Mouse (Mus musculus): Measurements from ENCODE around the gene Krt36.

The Krt36 gene

DNA sequence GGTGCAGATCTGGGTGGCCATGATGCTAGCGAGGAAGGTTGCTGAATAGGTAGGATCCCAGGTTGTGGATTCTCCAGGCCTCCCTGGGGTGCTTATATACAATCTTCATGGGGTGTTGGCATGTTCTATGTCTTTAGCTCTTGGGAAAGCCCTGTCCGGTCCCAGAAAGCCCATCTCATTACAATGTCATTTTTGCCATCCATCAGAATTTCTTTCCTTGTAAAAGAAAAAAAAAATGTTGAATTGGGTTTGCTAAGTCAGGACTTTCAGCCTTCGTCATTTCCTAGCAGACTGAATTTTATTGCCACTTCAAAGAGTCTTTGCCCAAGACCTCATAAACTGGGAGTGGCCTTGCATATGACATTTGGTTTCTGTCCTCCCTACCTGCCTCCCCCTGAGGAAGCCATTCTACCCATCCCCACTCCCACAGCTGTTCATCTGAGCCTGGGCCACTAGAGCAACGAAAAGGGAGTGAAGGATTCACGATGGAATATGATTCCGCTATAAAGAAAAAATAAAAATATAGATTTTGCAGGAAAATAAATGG, at the start of gene Krt36:
TSS of gene Krt36 (minus strand) at position 51 of the 547 bp plus-strand sequence.
- no peak for DNase-seq (ENCODE audit: inconsistent age in 2 of 2, low spot score in 1 of 2)

GRCm38 (mm10) chr11:100148615-100149330, 43.3 kb upstream of the Krt36 start, which contains the start of gene Krt19:
TSS of gene Krt19 (minus strand) at chr11:100148665.
- no peak for DNase-seq (ENCODE audit: inconsistent age in 2 of 2, low spot score in 1 of 2)

DNA sequence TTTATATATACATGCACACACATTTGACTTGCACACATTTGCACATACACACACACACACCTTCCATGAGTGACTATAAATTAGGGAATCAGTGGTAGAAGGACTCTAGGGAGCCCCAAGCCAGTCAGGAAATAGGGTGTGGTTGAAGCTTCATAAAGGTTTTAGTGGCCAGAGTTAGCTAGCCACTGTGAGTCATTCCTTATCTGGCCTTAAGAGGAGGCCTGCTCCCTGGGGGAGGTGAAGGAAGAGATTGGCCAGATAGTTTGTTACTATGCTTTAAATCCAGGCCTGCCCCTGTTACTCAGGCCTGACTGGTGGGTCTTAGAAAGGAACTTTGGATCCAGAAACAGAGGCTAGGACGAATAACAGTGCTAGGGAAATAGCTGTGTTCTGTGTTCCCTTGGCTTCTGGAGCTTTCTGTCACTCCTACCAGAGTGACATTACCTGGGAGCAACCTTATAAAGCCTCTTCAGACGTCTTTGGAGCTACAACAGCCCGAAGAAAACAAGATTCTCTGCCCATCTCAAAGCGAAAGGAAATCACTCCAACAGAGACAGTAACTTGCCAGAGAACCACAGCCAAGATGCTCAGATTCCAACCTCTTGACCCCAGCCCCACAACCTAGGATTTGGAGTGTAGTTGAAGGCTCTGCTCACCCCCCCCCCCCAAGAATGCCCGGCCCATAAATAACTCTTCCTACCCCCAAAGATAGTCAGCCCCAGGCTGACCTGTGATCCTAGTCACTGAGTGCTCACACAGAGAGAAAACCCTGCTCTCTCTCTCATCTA, 42.3 kb upstream of the Krt36 start:
- no peak for DNase-seq (ENCODE audit: inconsistent age in 2 of 2, low spot score in 1 of 2)

GRCm38 (mm10) chr11:100145858-100146560, 40.6 kb upstream of the Krt36 start:
- DNase-seq (ENCODE audit: inconsistent age in 2 of 2, low spot score in 1 of 2), result no peak

GRCm38 (mm10) chr11:100145104-100145503, 39.7 kb upstream of the Krt36 start:
- DNase-seq (ENCODE audit: inconsistent age in 2 of 2, low spot score in 1 of 2), result no peak

DNA sequence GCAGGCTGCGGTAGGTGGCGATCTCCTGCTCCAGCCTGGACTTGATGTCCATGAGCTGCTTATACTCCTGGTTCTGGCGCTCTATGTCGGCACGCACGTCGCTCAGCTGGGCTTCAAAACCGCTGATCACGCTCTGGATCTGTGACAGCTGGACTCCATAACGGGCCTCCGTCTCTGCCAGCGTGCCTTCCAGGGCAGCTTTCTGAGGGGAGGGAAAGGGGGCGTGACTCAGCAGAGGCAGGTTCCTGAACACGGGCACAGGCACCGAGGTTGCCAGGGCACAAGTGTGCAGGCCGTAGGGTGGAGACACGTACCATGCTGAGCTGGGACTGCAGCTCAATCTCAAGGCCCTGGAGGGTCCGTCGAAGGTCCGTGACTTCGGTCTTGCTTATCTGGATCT, 35.5 kb upstream of the Krt36 start:
- DNase-seq (ENCODE audit: inconsistent age in 2 of 2, low spot score in 1 of 2), result no peak

GRCm38 (mm10) chr11:100139391-100139790, 34.0 kb upstream of the Krt36 start:
- peak in 1 of 2 experiments; percentile 37 for DNase-seq (ENCODE audit: inconsistent age in 2 of 2, low spot score in 1 of 2)

GRCm38 (mm10) chr11:100138809-100139208, 33.4 kb upstream of the Krt36 start:
- no peak for DNase-seq (ENCODE audit: inconsistent age in 2 of 2, low spot score in 1 of 2)

DNA sequence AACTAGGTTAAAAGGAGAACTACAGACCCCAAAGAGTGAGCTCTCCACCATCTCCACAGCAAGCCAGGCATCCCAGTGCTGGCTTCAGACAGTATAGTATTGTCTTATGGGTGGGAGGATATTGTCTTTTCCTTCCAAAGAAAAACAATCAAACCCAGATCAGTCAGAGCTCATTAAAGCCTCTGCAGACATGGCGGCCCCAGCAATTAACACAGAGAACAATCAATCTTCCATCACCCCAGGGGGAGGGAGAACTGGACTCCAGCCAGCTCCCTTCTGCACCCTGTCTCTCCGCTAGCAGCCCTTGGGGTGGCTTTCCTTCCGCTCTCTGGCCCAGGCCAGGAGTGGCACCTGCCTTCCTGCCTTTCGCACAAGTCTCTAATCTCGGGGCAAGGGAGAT, 32.3 kb upstream of the Krt36 start:
- DNase-seq (ENCODE audit: inconsistent age in 2 of 2, low spot score in 1 of 2), result no peak

GRCm38 (mm10) chr11:100136559-100136958, 31.1 kb upstream of the Krt36 start:
- no peak for DNase-seq (ENCODE audit: inconsistent age in 2 of 2, low spot score in 1 of 2)

- DNase-seq (ENCODE audit: inconsistent age in 2 of 2, low spot score in 1 of 2), result no peak
Observed at GRCm38 (mm10) chr11:100135731-100136130, 30.3 kb upstream of the Krt36 start, which contains the start of gene Krt15. TSS of gene Krt15 (minus strand) at chr11:100135928.

DNA sequence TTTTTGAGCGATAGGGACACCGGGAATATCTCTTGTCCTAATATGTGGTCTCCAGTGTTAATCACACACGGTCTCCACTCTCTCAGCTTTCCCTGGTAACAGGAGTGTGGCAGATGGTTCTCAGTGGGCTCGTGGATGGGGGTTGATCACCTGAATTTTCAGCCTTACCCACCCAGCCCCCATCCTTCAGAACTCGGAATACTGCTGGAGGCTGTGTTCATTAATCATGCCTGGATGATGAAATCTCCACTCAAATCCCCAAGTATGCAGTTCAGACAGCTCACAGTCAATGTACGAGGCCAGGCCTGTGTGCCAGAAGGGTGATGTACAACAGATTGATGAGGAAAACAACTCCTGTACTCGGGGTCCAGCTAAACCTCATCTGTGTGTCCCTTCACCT, 19.5 kb upstream of the Krt36 start:
- DNase-seq (ENCODE audit: inconsistent age in 2 of 2, low spot score in 1 of 2), result peak in 1 of 2 experiments; percentile 39

DNA sequence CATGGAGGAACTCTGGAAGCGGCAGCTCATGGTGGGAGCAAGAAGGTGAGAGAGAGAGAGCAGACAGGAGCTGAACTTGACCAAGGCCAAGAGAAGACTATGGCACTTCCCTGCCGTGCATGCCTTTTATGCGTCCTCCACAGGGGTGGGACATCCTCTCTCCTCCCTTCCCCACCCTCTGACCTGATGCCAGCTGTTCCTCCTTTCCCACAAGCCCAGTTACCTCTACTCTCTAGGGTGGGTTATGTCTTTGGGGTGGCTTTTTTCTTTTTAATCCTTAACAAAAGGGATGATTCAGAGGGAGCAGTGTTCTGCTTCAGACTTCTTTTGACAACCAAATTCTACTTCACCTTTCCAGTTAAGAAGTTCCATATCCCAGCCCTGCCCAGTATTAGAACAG, 16.0 kb upstream of the Krt36 start, which contains the start of gene Krt13:
TSS of gene Krt13 (minus strand) at position 101 of the 400 bp plus-strand sequence.
- no peak for DNase-seq (ENCODE audit: inconsistent age in 2 of 2, low spot score in 1 of 2)

- no peak for DNase-seq (ENCODE audit: inconsistent age in 2 of 2, low spot score in 1 of 2)
Observed at GRCm38 (mm10) chr11:100120331-100120730, 14.9 kb upstream of the Krt36 start.

DNA sequence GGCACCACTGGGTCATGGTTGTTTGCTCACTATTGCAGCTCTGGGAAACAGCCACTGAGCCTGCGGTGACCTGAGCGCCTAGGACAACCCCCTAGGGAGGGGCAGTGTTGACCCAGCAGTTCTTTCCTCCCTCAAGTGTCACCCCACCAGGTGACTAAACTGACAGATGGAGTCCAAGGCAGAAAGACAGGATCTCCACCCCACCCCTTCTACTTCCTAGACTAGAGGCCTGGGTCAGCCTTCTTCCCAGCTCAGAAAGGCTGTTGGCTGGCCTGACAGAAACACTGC, 8.3 kb upstream of the Krt36 start:
- peak; percentile 45 to 72 for DNase-seq (ENCODE audit: inconsistent age in 2 of 2, low spot score in 1 of 2)

DNA sequence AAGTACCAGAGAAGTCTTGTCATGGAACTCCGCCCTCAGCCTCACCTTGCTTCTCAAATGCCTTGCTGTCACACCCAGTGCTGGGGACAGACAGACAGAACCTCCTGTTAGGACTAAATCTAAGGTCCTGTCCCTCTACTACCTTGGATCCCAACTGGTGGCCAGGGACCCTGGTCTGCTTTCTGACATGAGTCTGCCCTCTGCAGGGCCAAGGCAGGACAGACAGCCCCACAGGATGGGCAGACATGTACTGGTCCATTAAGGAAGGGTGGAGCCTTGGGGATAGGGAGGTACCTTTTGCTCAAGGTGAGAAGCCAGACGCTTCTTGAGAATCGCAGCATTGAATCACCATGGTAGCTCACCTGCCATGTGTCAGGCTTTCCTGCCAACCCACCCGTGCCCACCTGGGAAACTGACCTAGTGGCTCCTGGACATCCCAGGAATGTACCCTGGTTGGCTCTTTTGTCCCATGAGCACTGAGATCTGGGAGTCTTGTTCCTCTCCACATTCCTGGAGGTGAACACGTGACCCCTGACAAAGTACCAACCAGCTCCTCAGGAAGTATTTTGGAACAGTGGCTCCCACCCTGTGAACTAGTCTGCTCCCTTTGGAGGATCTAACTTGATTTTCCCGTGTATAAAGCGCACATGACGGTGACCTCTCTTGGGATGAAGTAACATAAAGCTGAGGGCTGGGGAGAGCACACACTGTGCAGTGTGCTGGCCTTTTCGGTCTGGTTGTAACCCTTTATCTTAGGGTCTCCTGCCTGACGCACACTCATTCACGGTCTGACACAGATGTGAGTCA, 7.7 kb upstream of the Krt36 start:
- no peak for DNase-seq (ENCODE audit: inconsistent age in 2 of 2, low spot score in 1 of 2)

GRCm38 (mm10) chr11:100102693-100103429, 2.6 kb downstream of the Krt36 start:
- DNase-seq (ENCODE audit: inconsistent age in 2 of 2, low spot score in 1 of 2), result no peak

GRCm38 (mm10) chr11:100100391-100100790, 5.0 kb downstream of the Krt36 start:
- DNase-seq (ENCODE audit: inconsistent age in 2 of 2, low spot score in 1 of 2), result no peak

DNA sequence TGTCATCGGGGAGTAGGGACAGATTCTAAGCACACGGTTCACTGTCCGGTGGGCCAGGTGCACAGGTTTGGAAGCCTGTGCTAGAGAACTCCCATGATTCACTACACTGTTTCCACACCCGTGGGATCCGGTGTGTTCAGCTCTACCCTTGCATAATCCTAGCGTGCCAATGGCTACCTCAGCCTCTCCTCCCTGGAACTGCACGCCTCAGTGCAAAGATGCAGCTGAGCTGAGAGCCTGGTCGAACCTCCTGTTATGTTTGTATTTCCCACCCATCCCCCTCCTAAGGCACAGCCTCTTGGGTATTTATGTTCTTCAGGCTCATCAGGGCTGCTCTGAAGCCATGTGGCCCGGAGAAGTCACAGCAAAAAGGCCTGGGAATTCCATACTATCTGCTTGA, 7.6 kb downstream of the Krt36 start:
- DNase-seq (ENCODE audit: inconsistent age in 2 of 2, low spot score in 1 of 2), result no peak

DNA sequence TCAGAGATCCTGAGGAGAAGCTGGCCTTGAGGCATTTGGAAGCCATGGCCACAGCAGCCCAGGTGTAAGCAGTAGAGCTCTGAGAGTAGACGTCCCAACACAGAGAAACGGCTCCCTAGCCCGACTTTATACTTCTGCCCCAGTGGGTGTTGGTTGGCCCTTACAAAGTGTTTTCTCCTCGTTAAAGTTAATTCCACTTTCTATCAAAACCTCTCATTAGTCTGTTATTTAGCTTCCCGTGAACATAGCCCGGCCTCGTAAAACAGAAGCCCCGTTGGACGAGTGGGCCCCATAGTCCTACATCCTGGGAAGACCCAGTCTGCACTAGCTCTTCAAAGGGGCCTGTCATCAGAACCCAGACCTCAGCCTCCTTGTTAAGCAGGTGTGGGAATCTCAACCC, 9.3 kb downstream of the Krt36 start, which contains the start of gene Krt35:
TSS of gene Krt35 (minus strand) at position 101 of the 400 bp plus-strand sequence.
- DNase-seq (ENCODE audit: inconsistent age in 2 of 2, low spot score in 1 of 2), result no peak

Measured in adrenal gland, adult (tissue).